In the genomic region with DNA sequence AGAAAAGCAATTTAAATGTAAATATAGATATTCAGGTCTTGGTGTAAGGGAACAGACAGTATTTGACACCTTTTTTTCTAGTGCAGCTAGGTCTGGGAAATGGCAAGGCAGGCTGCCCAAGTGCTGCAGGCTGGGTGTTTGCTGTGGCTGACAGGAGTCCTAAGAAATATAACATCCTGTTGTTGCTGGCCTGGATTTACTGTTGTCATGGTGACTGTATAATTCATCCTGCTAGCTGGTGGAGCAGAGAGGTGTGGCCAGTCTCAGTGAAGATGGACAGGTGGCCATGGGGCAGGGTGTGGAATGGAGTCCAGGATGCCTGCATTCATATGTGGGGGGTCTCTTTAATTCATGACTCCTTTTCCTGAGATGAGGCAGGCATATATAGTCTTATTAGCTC, we compare ENCODE assay signal across 8 mouse cellular contexts.
DNase-seq lines count a peak whose midpoint lies in the region; ATAC-seq lines count a peak whose summit lies in the region.

No protein-coding gene starts in this region.

- peak; percentile 24 for DNase-seq in embryonic facial prominence, embryonic 11.5 days (ENCODE audit: low spot score)
- no peak for DNase-seq in embryonic facial prominence, embryonic 10.5 days (ENCODE audit: low spot score)
- DNase-seq in adrenal gland, postnatal 36 days = peak; percentile 31 to 34
- peak; percentile 44 for DNase-seq in hindbrain, embryonic 14.5 days (ENCODE audit: low spot score)
- DNase-seq in gastrocnemius, postnatal 14 days = no peak
- no peak for DNase-seq in thymus, postnatal 0 days (ENCODE audit: low spot score)
- no peak for DNase-seq in urinary bladder, postnatal 36 days (ENCODE audit: low spot score in 2 of 2)

- H3K4me2 ChIP-seq in embryonic facial prominence, embryonic 11.5 days (ENCODE audit: low read depth, low read length) = no peak overlapping the region
- H3K4me2 ChIP-seq in hindbrain, embryonic 14.5 days (replicated peaks) = no peak overlapping the region
- H3K4me2 ChIP-seq in midbrain, embryonic 13.5 days (replicated peaks) = no peak overlapping the region

- no peaks in the 10 kb centered on the region for H3K4me1 ChIP-seq in embryonic facial prominence, embryonic 11.5 days (ENCODE audit: control insufficient read depth, insufficient read depth, low read length)
- peaks cover 18% of the 10 kb centered on the region for H3K4me1 ChIP-seq in embryonic facial prominence, embryonic 10.5 days
- peaks cover 16% of the 10 kb centered on the region for H3K4me1 ChIP-seq in hindbrain, embryonic 14.5 days (replicated peaks; ENCODE audit: control insufficient read depth, insufficient read depth, low read length)
- peaks cover 43% of the 10 kb centered on the region for H3K4me1 ChIP-seq in midbrain, embryonic 13.5 days (replicated peaks)

- no peak overlapping the region for H3K27ac ChIP-seq in embryonic facial prominence, embryonic 11.5 days (replicated peaks; ENCODE audit: low read depth, low read length)
- no peak overlapping the region for H3K27ac ChIP-seq in embryonic facial prominence, embryonic 10.5 days (replicated peaks)
- H3K27ac ChIP-seq in hindbrain, embryonic 14.5 days = peak overlapping the region; percentile 38
- H3K27ac ChIP-seq in midbrain, embryonic 13.5 days = peak overlapping the region; percentile 80; the same call in 1 of the 2 replicates

- no peak overlapping the region for H3K4me3 ChIP-seq in embryonic facial prominence, embryonic 11.5 days (ENCODE audit: low read depth, low read length)
- no peak overlapping the region for H3K4me3 ChIP-seq in embryonic facial prominence, embryonic 10.5 days
- no peak overlapping the region for H3K4me3 ChIP-seq in hindbrain, embryonic 14.5 days (replicated peaks; ENCODE audit: low read length)
- no peak overlapping the region for H3K4me3 ChIP-seq in midbrain, embryonic 13.5 days (replicated peaks)

- no peaks in the 10 kb centered on the region for H3K27me3 ChIP-seq in embryonic facial prominence, embryonic 11.5 days (ENCODE audit: control insufficient read depth, insufficient read depth, low read length)
- H3K27me3 ChIP-seq in embryonic facial prominence, embryonic 10.5 days (replicated peaks; ENCODE audit: low read depth, poor library complexity, severe bottlenecking) = no peaks in the 10 kb centered on the region
- H3K27me3 ChIP-seq in hindbrain, embryonic 14.5 days (ENCODE audit: control insufficient read depth, insufficient read depth, low read length) = no peaks in the 10 kb centered on the region
- no peaks in the 10 kb centered on the region for H3K27me3 ChIP-seq in midbrain, embryonic 13.5 days

- H3K36me3 ChIP-seq in embryonic facial prominence, embryonic 11.5 days (replicated peaks; ENCODE audit: control insufficient read depth, insufficient read depth, low read depth, low read length) = no peaks in the 10 kb centered on the region
- H3K36me3 ChIP-seq in embryonic facial prominence, embryonic 10.5 days (replicated peaks) = no peaks in the 10 kb centered on the region
- H3K36me3 ChIP-seq in hindbrain, embryonic 14.5 days (replicated peaks; ENCODE audit: control insufficient read depth, insufficient read depth) = no peaks in the 10 kb centered on the region
- H3K36me3 ChIP-seq in midbrain, embryonic 13.5 days = no peaks in the 10 kb centered on the region

- H3K9me3 ChIP-seq in embryonic facial prominence, embryonic 11.5 days (replicated peaks; ENCODE audit: control insufficient read depth, low read length) = no peaks in the 10 kb centered on the region
- no peaks in the 10 kb centered on the region for H3K9me3 ChIP-seq in embryonic facial prominence, embryonic 10.5 days
- no peaks in the 10 kb centered on the region for H3K9me3 ChIP-seq in hindbrain, embryonic 14.5 days (ENCODE audit: control insufficient read depth, low read length)
- H3K9me3 ChIP-seq in midbrain, embryonic 13.5 days = 0 out of 2 replicates have a peak, but pooled peaks cover 3% of the 10 kb centered on the region

- intact Hi-C loops in gastrocnemius, postnatal 14 days (cut with DNase I; ENCODE audit: low total_unique reads) = no loop called here

- no peak overlapping the region for H3K9ac ChIP-seq in embryonic facial prominence, embryonic 11.5 days (replicated peaks; ENCODE audit: low read length)
- no peak overlapping the region for H3K9ac ChIP-seq in hindbrain, embryonic 14.5 days
- no peak overlapping the region for H3K9ac ChIP-seq in midbrain, embryonic 13.5 days (replicated peaks)

- peak; percentile 57 for ATAC-seq in embryonic facial prominence, embryonic 11.5 days (replicated peaks; ENCODE audit: insufficient number of reproducible peaks, low FRiP score, low TSS enrichment, low read depth)
- ATAC-seq in hindbrain, embryonic 14.5 days (ENCODE audit: low FRiP score) = peak; percentile 78
- ATAC-seq in midbrain, embryonic 13.5 days = peak; percentile 90

Comparison
In these comparisons a context has a peak if more than half of its experiments do, and no peak if none do; other contexts are left out.
1. DNase-seq: peak in embryonic facial prominence, embryonic 11.5 days (single experiment), adrenal gland, postnatal 36 days (2 of 2) and hindbrain, embryonic 14.5 days (single experiment); none in embryonic facial prominence, embryonic 10.5 days (single experiment), gastrocnemius, postnatal 14 days (single experiment), thymus, postnatal 0 days (single experiment) and urinary bladder, postnatal 36 days (0 of 2).
2. H3K27ac ChIP-seq: peak in hindbrain, embryonic 14.5 days (single experiment) and midbrain, embryonic 13.5 days (single experiment); none in embryonic facial prominence, embryonic 11.5 days (single experiment) and embryonic facial prominence, embryonic 10.5 days (single experiment).
3. Peak in every context shown above with its lines, with median percentiles within 50 percentile points of each other: ATAC-seq.